Mouse (Mus musculus) embryonic facial prominence, embryonic 13.5 days (tissue): ENCODE measurements around the gene Tbc1d4. TPM values are rescaled to one million over a fixed set of nuclear protein-coding genes. Genes with fewer than 3 reads are reported as not detected.

Source experiments
- ATAC-seq: fragments of 200-750 bp; cut with Nextera tagmentation; 2 replicates; pipeline ENCODE4 v1.8.0; 2017; ENCODE audit warnings: low read depth; ENCODE audit not compliant: insufficient number of reproducible peaks, insufficient read depth, low FRiP score, low TSS enrichment
- H3K27ac ChIP-seq: fragments of 300-500 bp; sonication (generic); 2 replicates; pipeline ENCODE4 v1.5.1; 2015; ENCODE audit warnings: moderate library complexity, mild to moderate bottlenecking, inconsistent platforms
- H3K27me3 ChIP-seq: fragments of 300-500 bp; sonication (generic); 2 replicates; pipeline ENCODE4 v1.6.1; 2015; ENCODE audit warnings: mild to moderate bottlenecking, inconsistent platforms
- H3K36me3 ChIP-seq: fragments of 300-500 bp; sonication (generic); 2 replicates; pipeline ENCODE4 v1.6.1; 2015; ENCODE audit warnings: mild to moderate bottlenecking, inconsistent platforms
- H3K4me1 ChIP-seq: fragments of 300-500 bp; sonication (generic); 2 replicates; pipeline ENCODE4 v1.6.1; 2015; ENCODE audit warnings: inconsistent platforms
- H3K4me2 ChIP-seq: fragments of 300-500 bp; sonication (generic); 2 replicates; pipeline ENCODE4 v1.6.1; 2015; ENCODE audit warnings: moderate library complexity, mild to moderate bottlenecking, inconsistent platforms
- H3K4me3 ChIP-seq: fragments of 300-500 bp; sonication (generic); 2 replicates; pipeline ENCODE4 v1.5.1; 2015; ENCODE audit warnings: mild to moderate bottlenecking, inconsistent platforms
- H3K9ac ChIP-seq: fragments of 300-500 bp; sonication (generic); 2 replicates; pipeline ENCODE4 v1.6.1; 2015; ENCODE audit warnings: mild to moderate bottlenecking, inconsistent platforms
- H3K9me3 ChIP-seq: fragments of 300-500 bp; sonication (generic); 2 replicates; pipeline ENCODE4 v1.6.1; 2016; ENCODE audit warnings: inconsistent platforms
- WGBS: fragments of 180-500 bp; shearing (Covaris S2); methylation state at CpG from one replicate; pipeline ENCODE4 v1.1.7; 2015; ENCODE audit warnings: mixed read lengths; 5-methylcytosine and 5-hydroxymethylcytosine counted together
- polyA plus RNA-seq: library from polyadenylated mRNA; unstranded; fragments of >200 nt; fragmentation: Nextera tagmentation; extraction: Ambion mirVana; gene quantifications from 2 replicates; pipeline ENCODE4 v1.2.1, GENCODE M21; 2015

The Tbc1d4 gene
- polyA plus RNA-seq, 1 experiment from 2014 or later: 11.1 TPM

GRCm38 (mm10) chr14:101509759-101510158 is 99.2 kb downstream of the Tbc1d4 start:
- 60% methylated on average over 7 of the region's 7 CpGs for WGBS
- H3K4me1 ChIP-seq: peaks cover 19% of the 10 kb centered on the region
- no peak overlapping the region for H3K4me3 ChIP-seq
- H3K9ac ChIP-seq: no peak overlapping the region
- H3K9me3 ChIP-seq: no peaks in the 10 kb centered on the region
- no peaks in the 10 kb centered on the region for H3K27me3 ChIP-seq
- no peak for ATAC-seq
- H3K36me3 ChIP-seq: no peaks in the 10 kb centered on the region
- H3K27ac ChIP-seq: no peak overlapping the region
- no peak overlapping the region for H3K4me2 ChIP-seq

- no peak for ATAC-seq
- WGBS: 40% methylated on average over 7 of the region's 7 CpGs
Observed at GRCm38 (mm10) chr14:101507956-101508355, 101.0 kb downstream of the Tbc1d4 start.

GRCm38 (mm10) chr14:101507146-101507545 is 101.8 kb downstream of the Tbc1d4 start:
- Histone ChIP-seq H3K4me1 (peaks cover 15% of the 10 kb centered on the region), H3K27me3 (no peaks in the 10 kb centered on the region), H3K4me2 (no peak overlapping the region), H3K36me3 (no peaks in the 10 kb centered on the region), H3K9me3 (no peaks in the 10 kb centered on the region), H3K27ac (no peak overlapping the region), H3K4me3 (no peak overlapping the region), H3K9ac (no peak overlapping the region)
- ATAC-seq: no peak
- WGBS: 84% methylated on average over 17 of the region's 17 CpGs

More at GRCm38 (mm10) chr14:101507956-101508355, 101.0 kb downstream of the Tbc1d4 start:
- Histone ChIP-seq H3K4me1 (peaks cover 15% of the 10 kb centered on the region), H3K9me3 (no peaks in the 10 kb centered on the region), H3K9ac (no peak overlapping the region), H3K4me3 (no peak overlapping the region), H3K27ac (no peak overlapping the region), H3K4me2 (no peak overlapping the region), H3K36me3 (no peaks in the 10 kb centered on the region), H3K27me3 (no peaks in the 10 kb centered on the region)

- no peaks in the 10 kb centered on the region for H3K27me3 ChIP-seq
- no peak overlapping the region for H3K9ac ChIP-seq
- H3K4me3 ChIP-seq: no peak overlapping the region
- no peak overlapping the region for H3K27ac ChIP-seq
- ATAC-seq: no peak
- H3K9me3 ChIP-seq: no peaks in the 10 kb centered on the region
- H3K4me2 ChIP-seq: no peak overlapping the region
- no peaks in the 10 kb centered on the region for H3K36me3 ChIP-seq
- H3K4me1 ChIP-seq: peaks cover 11% of the 10 kb centered on the region
Observed at GRCm38 (mm10) chr14:101505805-101506204, 103.2 kb downstream of the Tbc1d4 start.

- 93% methylated on average over 13 of the region's 13 CpGs for WGBS
- Histone ChIP-seq H3K4me3 (no peak overlapping the region), H3K9ac (no peak overlapping the region), H3K27ac (no peak overlapping the region), H3K27me3 (no peaks in the 10 kb centered on the region), H3K36me3 (no peaks in the 10 kb centered on the region), H3K4me1 (no peaks in the 10 kb centered on the region; the same call in 1 of the 2 replicates), H3K4me2 (no peak overlapping the region), H3K9me3 (no peaks in the 10 kb centered on the region)
- ATAC-seq: no peak
Observed at GRCm38 (mm10) chr14:101504473-101505200, 104.4 kb downstream of the Tbc1d4 start.

- no peaks in the 10 kb centered on the region for H3K9me3 ChIP-seq
Observed at GRCm38 (mm10) chr14:101503168-101503961, 105.6 kb downstream of the Tbc1d4 start.

GRCm38 (mm10) chr14:101501868-101502267 is 107.1 kb downstream of the Tbc1d4 start:
- 86% methylated on average over 6 of the region's 6 CpGs for WGBS
- Histone ChIP-seq H3K9ac (no peak overlapping the region), H3K4me1 (no peaks in the 10 kb centered on the region), H3K9me3 (no peaks in the 10 kb centered on the region), H3K36me3 (no peaks in the 10 kb centered on the region), H3K27me3 (no peaks in the 10 kb centered on the region), H3K4me3 (no peak overlapping the region), H3K27ac (no peak overlapping the region), H3K4me2 (no peak overlapping the region)
- ATAC-seq: no peak

More at GRCm38 (mm10) chr14:101503168-101503961, 105.6 kb downstream of the Tbc1d4 start:
- Histone ChIP-seq H3K4me3 (no peak overlapping the region), H3K4me1 (no peaks in the 10 kb centered on the region), H3K9ac (no peak overlapping the region), H3K27me3 (no peaks in the 10 kb centered on the region), H3K27ac (no peak overlapping the region), H3K36me3 (no peaks in the 10 kb centered on the region), H3K4me2 (no peak overlapping the region)
- 83% methylated on average over 3 of the region's 3 CpGs for WGBS
- ATAC-seq: no peak

GRCm38 (mm10) chr14:101501452-101501851 is 107.5 kb downstream of the Tbc1d4 start:
- Histone ChIP-seq H3K9ac (no peak overlapping the region), H3K4me2 (no peak overlapping the region), H3K4me1 (no peaks in the 10 kb centered on the region), H3K4me3 (no peak overlapping the region), H3K9me3 (no peaks in the 10 kb centered on the region), H3K27me3 (no peaks in the 10 kb centered on the region), H3K36me3 (no peaks in the 10 kb centered on the region), H3K27ac (no peak overlapping the region)
- ATAC-seq: no peak
- WGBS: 87% methylated on average over 11 of the region's 11 CpGs

- Histone ChIP-seq H3K4me1 (no peaks in the 10 kb centered on the region), H3K4me3 (no peak overlapping the region), H3K27ac (no peak overlapping the region), H3K36me3 (no peaks in the 10 kb centered on the region), H3K9me3 (no peaks in the 10 kb centered on the region), H3K9ac (no peak overlapping the region), H3K27me3 (no peaks in the 10 kb centered on the region), H3K4me2 (no peak overlapping the region)
- 76% methylated on average over 11 of the region's 11 CpGs for WGBS
- ATAC-seq: no peak
Observed at GRCm38 (mm10) chr14:101500826-101501225, 108.2 kb downstream of the Tbc1d4 start.

GRCm38 (mm10) chr14:101499838-101500237 is 109.2 kb downstream of the Tbc1d4 start:
- no peaks in the 10 kb centered on the region for H3K27me3 ChIP-seq
- H3K36me3 ChIP-seq: no peaks in the 10 kb centered on the region
- H3K27ac ChIP-seq: no peak overlapping the region
- no peak overlapping the region for H3K4me2 ChIP-seq
- no peak for ATAC-seq
- no peak overlapping the region for H3K4me3 ChIP-seq
- H3K4me1 ChIP-seq: no peaks in the 10 kb centered on the region
- H3K9me3 ChIP-seq: no peaks in the 10 kb centered on the region
- no peak overlapping the region for H3K9ac ChIP-seq
- 87% methylated on average over 1 of the region's 1 CpGs for WGBS

GRCm38 (mm10) chr14:101488264-101488810 is 120.7 kb downstream of the Tbc1d4 start:
- no peaks in the 10 kb centered on the region for H3K36me3 ChIP-seq
- H3K9ac ChIP-seq: no peak overlapping the region
- WGBS: 63% methylated on average over 15 of the region's 15 CpGs
- no peak overlapping the region for H3K4me3 ChIP-seq
- no peak overlapping the region for H3K27ac ChIP-seq
- no peak for ATAC-seq
- H3K4me1 ChIP-seq: no peaks in the 10 kb centered on the region
- no peak overlapping the region for H3K4me2 ChIP-seq
- no peaks in the 10 kb centered on the region for H3K9me3 ChIP-seq
- H3K27me3 ChIP-seq: no peaks in the 10 kb centered on the region

GRCm38 (mm10) chr14:101486550-101486949 is 122.4 kb downstream of the Tbc1d4 start:
- no peak overlapping the region for H3K4me3 ChIP-seq
- H3K36me3 ChIP-seq: no peaks in the 10 kb centered on the region
- H3K9ac ChIP-seq: no peak overlapping the region
- no peak for ATAC-seq
- no peaks in the 10 kb centered on the region for H3K9me3 ChIP-seq
- WGBS: 63% methylated on average over 3 of the region's 3 CpGs
- H3K4me1 ChIP-seq: no peaks in the 10 kb centered on the region
- H3K27me3 ChIP-seq: no peaks in the 10 kb centered on the region
- H3K27ac ChIP-seq: no peak overlapping the region
- H3K4me2 ChIP-seq: no peak overlapping the region
